Mouse (Mus musculus) thymus, adult 2 months (tissue): ENCODE data around the gene Mcee.

Experiments
- CTCF ChIP-seq: fragments of 200-500 bp; IDR thresholded peaks from 2 replicates; pipeline ENCODE4 v1.5.1; 2012; ENCODE audit warnings: mild to moderate bottlenecking, control low read depth, low read length, moderate library complexity, borderline replicate concordance; ENCODE audit not compliant: control insufficient read depth, poor library complexity, insufficient read depth; ENCODE audit errors: extremely low read depth
- POLR2A ChIP-seq: fragments of 200-500 bp; IDR thresholded peaks from 2 replicates; pipeline ENCODE4 v1.6.1; 2012; ENCODE audit warnings: mild to moderate bottlenecking, low read length, control low read depth, moderate library complexity; ENCODE audit not compliant: control insufficient read depth, poor library complexity, insufficient read depth; ENCODE audit errors: extremely low read depth

GRCm38 (mm10) chr7:64358666-64359065 is 33.7 kb upstream of the Mcee start:
- TF ChIP-seq POLR2A (no peak), CTCF (no peak)
